Mouse (Mus musculus): ENCODE data around the gene Prkg1.

GRCm38 (mm10) chr19:31698916-31699315, 65.9 kb downstream of the Prkg1 start:
- TF ChIP-seq POLR2A (IDR thresholded peaks at IDR 0.05; ENCODE audit: borderline replicate concordance, low read depth, low read length) (no peak), CTCF (IDR thresholded peaks at IDR 0.05; ENCODE audit: low read depth, low read length) (no peak)
